Mouse (Mus musculus): ENCODE results near the gene Tbc1d8. TPM values are rescaled to one million over a fixed set of nuclear protein-coding genes. Genes with fewer than 3 reads are reported as not detected.

The Tbc1d8 gene
- polyA plus RNA-seq, 1 experiment: 30.9 TPM

DNA sequence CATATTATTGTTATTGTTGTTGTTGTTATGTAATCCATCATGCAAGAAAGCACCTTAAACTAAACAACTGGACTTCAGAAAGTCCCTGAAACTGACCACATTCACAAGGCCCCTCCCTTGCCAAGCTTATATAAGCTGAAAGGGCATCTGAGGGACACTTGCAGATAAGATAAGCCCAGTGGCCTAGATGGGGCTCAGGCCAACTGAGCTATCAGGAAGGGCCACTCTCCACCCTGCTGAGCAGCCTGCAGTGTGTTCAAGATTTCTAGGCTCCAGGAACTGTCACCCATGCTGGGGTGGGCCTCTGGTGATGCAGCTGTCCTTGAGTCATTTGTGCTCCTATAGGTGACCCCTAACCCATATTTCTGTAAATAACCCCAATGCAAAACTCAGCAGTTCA lies 39.9 kb downstream of the Tbc1d8 start:
- no peak for DNase-seq
- TF ChIP-seq POLR2A (IDR thresholded peaks at IDR 0.05; ENCODE audit: borderline replicate concordance, extremely low read depth, low read depth, low read length): no peak
- TF ChIP-seq CTCF (IDR thresholded peaks at IDR 0.05; ENCODE audit: insufficient read depth, low read length): no peak
- peaks cover 3% of the 10 kb centered on the region; the same call in 1 of the 2 replicates for H3K4me1 ChIP-seq (ENCODE audit: control insufficient read depth, insufficient read depth, low read length)
- no peak overlapping the region for H3K4me3 ChIP-seq (replicated peaks; ENCODE audit: extremely low read depth, low read depth, low read length)

DNA sequence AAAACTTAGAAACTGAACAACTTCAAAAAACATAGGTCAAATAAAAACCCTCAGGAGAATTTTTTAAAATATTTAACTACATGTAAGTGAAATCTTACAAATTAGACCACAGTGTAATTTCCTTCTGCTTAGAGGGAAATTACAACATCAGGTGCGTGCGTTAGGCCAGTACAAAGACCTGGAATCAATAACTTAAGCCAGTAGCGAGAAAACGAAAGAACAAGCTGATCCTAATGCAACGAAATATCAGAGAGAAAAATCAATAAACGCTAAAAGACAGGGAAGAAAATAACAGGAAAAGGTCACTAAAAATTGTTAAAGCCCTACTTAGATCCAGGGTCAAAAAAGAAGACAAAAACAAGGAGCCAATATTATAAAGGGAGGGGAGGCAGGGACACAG lies 44.3 kb downstream of the Tbc1d8 start:
- Histone ChIP-seq H3K4me3 (replicated peaks; ENCODE audit: extremely low read depth, low read depth, low read length) (no peak overlapping the region), H3K4me1 (ENCODE audit: control insufficient read depth, insufficient read depth, low read length) (peaks cover 3% of the 10 kb centered on the region; the same call in 1 of the 2 replicates)
- WGBS: 82% methylated on average over 6 of the region's 6 CpGs
- DNase-seq: no peak
- no peak for TF ChIP-seq CTCF (IDR thresholded peaks at IDR 0.05; ENCODE audit: insufficient read depth, low read length)
- no peak for TF ChIP-seq POLR2A (IDR thresholded peaks at IDR 0.05; ENCODE audit: borderline replicate concordance, extremely low read depth, low read depth, low read length)

DNA sequence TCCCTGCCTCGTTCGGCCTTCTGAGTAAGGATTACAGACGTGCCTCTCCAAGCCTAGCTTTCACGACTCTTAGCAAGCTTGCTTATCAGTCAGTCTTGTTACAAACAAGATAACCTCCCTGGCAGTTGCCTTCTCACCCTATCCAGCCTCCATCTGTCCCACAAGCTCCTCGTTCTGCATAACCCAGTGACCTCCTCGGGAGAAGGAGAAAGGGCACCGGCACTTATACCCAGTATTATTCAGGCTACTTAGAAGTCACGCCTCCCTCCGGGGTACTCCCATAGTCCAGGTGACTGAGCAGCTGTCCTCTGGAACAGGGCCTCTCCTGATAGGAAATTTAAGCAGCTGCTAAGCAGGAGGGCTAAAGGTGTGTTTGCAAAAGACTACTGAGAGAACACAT lies 48.5 kb downstream of the Tbc1d8 start:
- TF ChIP-seq POLR2A (IDR thresholded peaks at IDR 0.05; ENCODE audit: borderline replicate concordance, extremely low read depth, low read depth, low read length): no peak
- TF ChIP-seq CTCF (IDR thresholded peaks at IDR 0.05; ENCODE audit: insufficient read depth, low read length): no peak
- WGBS: 39% methylated on average over 9 of the region's 9 CpGs
- Histone ChIP-seq H3K4me3 (replicated peaks; ENCODE audit: extremely low read depth, low read depth, low read length) (no peak overlapping the region), H3K4me1 (ENCODE audit: control insufficient read depth, insufficient read depth, low read length) (peaks cover 7% of the 10 kb centered on the region)
- DNase-seq: no peak

DNA sequence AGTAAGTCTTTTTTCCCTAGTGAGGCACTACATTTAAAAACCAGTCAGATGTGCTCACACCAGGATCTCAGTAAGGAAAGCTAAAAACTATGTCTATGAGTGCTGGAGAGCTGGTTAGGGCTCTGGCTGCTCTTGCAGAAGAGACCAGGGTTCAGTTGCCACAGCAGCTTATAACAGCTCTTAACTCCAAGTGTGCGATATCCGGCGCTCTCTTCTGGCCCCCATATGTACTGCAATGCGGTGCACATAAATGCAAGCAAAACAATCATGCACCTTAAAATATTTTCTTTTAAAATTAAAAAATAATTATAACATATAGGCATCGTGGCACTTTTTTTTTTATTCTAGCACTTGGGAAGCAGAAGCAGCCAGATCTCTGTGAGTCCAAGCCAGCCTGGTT lies 49.5 kb downstream of the Tbc1d8 start:
- peaks cover 7% of the 10 kb centered on the region for H3K4me1 ChIP-seq (ENCODE audit: control insufficient read depth, insufficient read depth, low read length)
- TF ChIP-seq POLR2A (IDR thresholded peaks at IDR 0.05; ENCODE audit: borderline replicate concordance, extremely low read depth, low read depth, low read length): no peak
- no peak for TF ChIP-seq CTCF (IDR thresholded peaks at IDR 0.05; ENCODE audit: insufficient read depth, low read length)
- 95% methylated on average over 5 of the region's 5 CpGs for WGBS
- H3K4me3 ChIP-seq (replicated peaks; ENCODE audit: extremely low read depth, low read depth, low read length): no peak overlapping the region
- DNase-seq: no peak

DNA sequence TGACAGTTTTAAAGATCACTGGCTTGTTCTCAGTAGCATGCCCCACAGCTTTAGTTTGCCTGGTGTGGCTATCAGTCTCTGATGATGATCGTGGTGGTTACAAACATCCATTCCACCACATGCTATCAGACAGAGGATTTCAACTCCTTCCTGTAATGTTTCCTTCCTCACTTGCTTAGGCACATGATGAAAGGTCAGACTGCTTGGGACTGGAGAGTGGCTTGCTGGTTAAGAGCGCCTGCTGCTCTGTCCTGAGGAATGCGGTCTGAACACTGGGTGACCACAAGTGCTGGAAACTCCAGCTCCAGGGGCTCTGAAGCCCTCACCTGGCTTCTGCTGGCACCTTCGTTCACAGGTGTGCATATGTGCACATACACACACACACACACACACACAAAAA lies 50.3 kb downstream of the Tbc1d8 start:
- Histone ChIP-seq H3K4me3 (replicated peaks; ENCODE audit: extremely low read depth, low read depth, low read length) (no peak overlapping the region), H3K4me1 (ENCODE audit: control insufficient read depth, insufficient read depth, low read length) (peaks cover 7% of the 10 kb centered on the region)
- no peak for DNase-seq
- WGBS: 45% methylated on average over 4 of the region's 4 CpGs
- TF ChIP-seq CTCF (IDR thresholded peaks at IDR 0.05; ENCODE audit: insufficient read depth, low read length): no peak
- no peak for TF ChIP-seq POLR2A (IDR thresholded peaks at IDR 0.05; ENCODE audit: borderline replicate concordance, extremely low read depth, low read depth, low read length)

DNA sequence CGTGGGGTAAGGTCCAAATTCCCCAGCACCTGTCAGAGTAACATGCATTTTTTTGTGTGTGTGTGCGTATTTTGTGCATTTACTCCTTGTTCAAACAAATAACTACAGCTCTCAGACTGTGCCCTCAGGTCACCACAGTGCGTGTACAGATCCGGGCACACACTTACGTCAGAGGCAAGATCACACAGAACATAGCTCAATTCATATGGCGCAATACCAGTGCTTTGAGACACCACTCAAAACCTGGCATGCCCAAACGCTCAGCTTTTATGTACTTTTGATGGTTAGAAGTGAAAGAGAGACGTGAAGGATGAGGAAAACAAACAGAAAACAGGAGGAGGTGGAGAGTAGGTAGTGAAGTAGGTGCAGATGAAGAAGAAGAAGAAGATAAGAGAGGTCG lies 53.1 kb downstream of the Tbc1d8 start:
- H3K4me1 ChIP-seq (ENCODE audit: control insufficient read depth, insufficient read depth, low read length): peaks cover 7% of the 10 kb centered on the region
- TF ChIP-seq CTCF (IDR thresholded peaks at IDR 0.05; ENCODE audit: insufficient read depth, low read length) (no peak), POLR2A (IDR thresholded peaks at IDR 0.05; ENCODE audit: borderline replicate concordance, extremely low read depth, low read depth, low read length) (no peak)
- 68% methylated on average over 9 of the region's 9 CpGs for WGBS
- DNase-seq: no peak
- H3K4me3 ChIP-seq (replicated peaks; ENCODE audit: extremely low read depth, low read depth, low read length): no peak overlapping the region

DNA sequence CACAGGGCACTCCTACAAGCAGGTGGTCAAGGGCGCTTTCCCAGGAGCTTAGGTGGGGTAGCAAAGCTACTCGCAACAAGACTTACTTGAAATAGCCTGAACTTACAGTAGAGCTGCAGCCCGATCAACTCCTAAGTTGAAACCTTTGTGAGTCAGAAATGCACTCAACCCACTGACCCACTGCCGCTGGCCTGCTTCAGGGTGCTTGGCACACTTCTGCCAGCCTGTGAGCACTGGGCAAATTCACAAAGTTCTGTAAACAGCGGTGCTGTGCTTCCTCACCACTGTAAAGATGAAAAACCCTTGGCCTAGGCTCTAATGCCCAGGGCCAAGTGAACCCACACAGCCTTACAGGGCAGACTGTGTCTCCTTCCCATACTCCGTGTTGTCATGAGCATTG lies 57.6 kb downstream of the Tbc1d8 start:
- 81% methylated on average over 6 of the region's 6 CpGs for WGBS
- DNase-seq: no peak
- no peak overlapping the region for H3K4me3 ChIP-seq (replicated peaks; ENCODE audit: extremely low read depth, low read depth, low read length)
- H3K4me1 ChIP-seq (ENCODE audit: control insufficient read depth, insufficient read depth, low read length): peaks cover 9% of the 10 kb centered on the region
- TF ChIP-seq POLR2A (IDR thresholded peaks at IDR 0.05; ENCODE audit: borderline replicate concordance, extremely low read depth, low read depth, low read length) (no peak), CTCF (IDR thresholded peaks at IDR 0.05; ENCODE audit: insufficient read depth, low read length) (no peak)

DNA sequence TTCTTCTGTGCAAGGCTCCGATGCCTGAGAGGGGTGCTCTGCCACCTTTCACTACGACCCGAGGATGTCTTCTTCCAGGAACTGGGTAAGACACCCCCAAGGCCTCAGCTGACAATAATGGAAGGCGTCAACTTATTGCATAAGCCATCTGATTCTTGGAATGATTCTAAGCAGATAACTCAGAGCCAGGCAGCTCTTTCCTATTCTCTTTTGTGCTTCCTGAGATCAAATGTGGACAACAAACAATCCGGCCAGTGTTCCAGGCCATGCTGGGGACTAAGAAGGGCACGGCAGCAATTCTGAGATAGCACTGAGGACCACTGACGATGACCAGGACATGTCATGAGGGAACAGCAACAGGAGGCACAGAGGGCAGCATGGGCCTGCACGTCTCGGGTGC lies 59.7 kb downstream of the Tbc1d8 start:
- Histone ChIP-seq H3K4me1 (ENCODE audit: control insufficient read depth, insufficient read depth, low read length) (peaks cover 8% of the 10 kb centered on the region), H3K4me3 (replicated peaks; ENCODE audit: extremely low read depth, low read depth, low read length) (no peak overlapping the region)
- TF ChIP-seq POLR2A (IDR thresholded peaks at IDR 0.05; ENCODE audit: borderline replicate concordance, extremely low read depth, low read depth, low read length) (no peak), CTCF (IDR thresholded peaks at IDR 0.05; ENCODE audit: insufficient read depth, low read length) (no peak)
- DNase-seq: no peak
- WGBS: 56% methylated on average over 9 of the region's 9 CpGs

DNA sequence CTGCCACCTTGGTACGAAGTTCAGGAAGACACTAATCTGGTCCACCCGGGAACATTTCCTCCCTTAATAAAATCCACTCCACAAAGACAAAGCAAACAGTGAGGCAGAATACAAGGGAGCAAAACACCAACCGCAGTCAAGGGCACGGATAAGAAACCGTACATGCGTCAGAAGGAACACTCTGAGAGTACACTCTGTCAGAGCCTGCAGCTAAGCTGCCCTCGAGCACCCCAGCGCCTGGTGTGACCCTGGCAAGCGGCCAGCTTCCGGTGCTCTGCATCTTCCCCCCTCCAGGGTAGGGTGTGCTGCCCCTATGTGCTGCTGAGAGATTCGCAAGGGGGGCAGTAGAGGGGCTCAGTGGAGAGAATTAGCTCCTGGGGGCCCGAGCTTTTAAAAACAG lies 60.7 kb downstream of the Tbc1d8 start:
- TF ChIP-seq CTCF (IDR thresholded peaks at IDR 0.05; ENCODE audit: insufficient read depth, low read length) (no peak), POLR2A (IDR thresholded peaks at IDR 0.05; ENCODE audit: borderline replicate concordance, extremely low read depth, low read depth, low read length) (0 out of 2 replicates have a peak, but pooled peaks have one; percentile 3)
- peak; percentile 67 for DNase-seq
- H3K4me3 ChIP-seq (replicated peaks; ENCODE audit: extremely low read depth, low read depth, low read length): no peak overlapping the region
- 6% methylated on average over 12 of the region's 12 CpGs for WGBS
- peaks cover 8% of the 10 kb centered on the region for H3K4me1 ChIP-seq (ENCODE audit: control insufficient read depth, insufficient read depth, low read length)

DNA sequence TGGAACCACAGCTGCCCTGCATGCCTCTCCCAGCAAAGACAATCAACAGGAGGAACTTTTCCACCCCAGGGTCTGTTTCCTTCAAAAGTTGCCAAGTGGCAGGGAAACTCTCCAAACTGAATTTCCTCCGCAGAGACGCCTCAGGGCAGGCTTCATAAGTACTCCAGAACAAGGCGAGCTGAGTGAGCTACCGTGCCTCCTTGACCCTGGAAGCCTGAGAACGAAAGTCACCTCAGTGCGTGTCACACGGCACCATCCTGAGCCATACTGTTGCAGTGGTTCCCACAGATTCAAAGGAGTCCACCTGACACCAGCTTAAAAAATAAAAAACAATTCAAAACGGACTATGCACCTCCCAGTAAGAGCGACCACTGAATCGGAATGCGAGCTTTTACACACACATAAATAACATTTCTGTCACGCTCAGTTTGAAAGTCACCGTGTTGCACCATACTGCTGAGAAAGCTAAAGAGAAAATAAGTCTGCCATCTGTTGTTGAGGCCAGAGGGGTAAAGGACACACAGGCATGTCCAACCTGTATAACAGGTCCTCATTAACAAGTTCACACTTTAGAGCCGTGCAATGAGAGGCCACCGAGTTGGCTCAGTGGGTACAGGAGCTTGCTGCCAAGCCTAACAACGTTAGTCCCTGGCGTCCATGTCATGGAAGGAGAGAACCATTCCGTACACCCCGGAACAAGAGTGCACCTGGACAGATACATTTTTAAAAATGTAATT lies 68.3 kb downstream of the Tbc1d8 start:
- Histone ChIP-seq H3K4me1 (ENCODE audit: control insufficient read depth, insufficient read depth, low read length) (peaks cover 17% of the 10 kb centered on the region), H3K4me3 (replicated peaks; ENCODE audit: extremely low read depth, low read depth, low read length) (no peak overlapping the region)
- no peak for DNase-seq
- 55% methylated on average over 19 of the region's 19 CpGs for WGBS
- TF ChIP-seq CTCF (IDR thresholded peaks at IDR 0.05; ENCODE audit: insufficient read depth, low read length) (no peak), POLR2A (IDR thresholded peaks at IDR 0.05; ENCODE audit: borderline replicate concordance, extremely low read depth, low read depth, low read length) (no peak)

Data from lung, adult 2 months (tissue).